Mouse (Mus musculus) urinary bladder, adult 18-20 months (tissue): ENCODE measurements around the gene Tbc1d20.
"Not testable (repeated sequence)": the region's sequence is repeated elsewhere in the genome, so short reads cannot be mapped to it uniquely, and the experiment has no call there.

ENCODE experiments used
- DNase-seq, 2 experiments: peaks; one replicate each; pipeline ENCODE4 v3.0.0; 2022; ENCODE audit warnings: low spot score in 2 of 2, mixed read lengths in 2 of 2

Tbc1d20 gene

DNA sequence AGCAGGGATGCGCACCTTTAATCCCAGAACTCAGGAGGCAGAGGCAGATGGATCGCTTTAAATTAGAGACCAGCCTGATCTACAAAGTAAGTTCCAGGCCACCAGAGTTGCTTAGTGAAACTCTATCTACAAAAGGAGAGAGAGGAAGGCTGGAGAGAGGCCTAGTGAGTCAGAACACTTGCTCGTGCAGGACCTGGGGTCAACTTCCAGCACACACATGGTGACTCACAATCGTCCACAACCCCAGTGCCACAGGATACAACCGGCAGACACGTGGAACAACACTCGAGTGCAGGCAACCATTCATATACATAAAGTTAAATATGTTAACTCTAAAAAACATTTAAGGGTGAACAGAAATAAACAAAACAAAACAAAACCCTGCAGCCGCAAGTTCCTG lies 33.0 kb downstream of the Tbc1d20 start:
- DNase-seq: no peak

DNA sequence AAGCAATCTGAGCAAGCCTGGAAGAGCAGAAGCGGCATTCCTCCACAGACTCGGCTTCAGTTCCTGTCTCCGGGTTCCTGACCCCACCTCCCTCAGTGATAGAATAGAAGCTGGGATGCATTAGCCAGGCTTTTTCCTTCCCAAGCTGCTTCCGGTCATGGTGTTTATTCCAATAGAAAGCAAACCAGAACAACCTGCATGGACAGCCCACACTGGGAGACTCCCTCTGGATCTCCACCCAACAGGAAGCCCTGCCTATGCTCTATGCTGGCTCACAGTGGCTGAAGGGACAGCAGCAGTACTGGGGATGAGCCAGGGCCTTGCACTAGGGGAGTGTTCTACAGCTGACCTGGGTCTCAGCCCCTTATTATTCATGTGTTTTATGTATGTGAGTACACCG lies 34.4 kb downstream of the Tbc1d20 start:
- DNase-seq: no peak

DNA sequence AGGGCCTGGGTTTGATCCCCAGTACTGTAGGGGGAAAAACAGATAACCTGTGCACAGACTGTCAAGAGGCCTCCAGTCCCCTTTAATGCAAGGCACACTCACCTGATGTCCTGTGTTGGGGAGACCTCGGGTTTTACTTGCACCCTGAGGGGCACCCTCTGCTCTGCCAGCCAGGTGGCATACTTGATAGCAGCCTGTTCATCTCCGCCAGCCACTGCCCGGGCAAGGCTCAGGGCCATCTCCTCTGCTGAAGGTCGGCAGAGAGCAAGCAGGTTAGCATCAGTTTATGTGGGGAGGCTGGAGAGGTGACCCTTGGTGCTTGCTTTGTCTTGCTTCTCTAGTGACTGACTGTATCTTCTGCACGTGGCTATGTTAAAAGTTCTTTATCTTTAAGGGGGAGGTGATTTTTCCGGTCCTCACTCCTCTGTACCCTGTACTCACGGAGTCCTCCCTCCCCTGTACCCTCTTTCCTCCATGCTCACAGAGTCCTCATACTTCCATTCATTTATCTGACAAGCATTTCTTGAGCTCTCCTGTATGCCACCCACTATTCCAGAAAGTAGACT lies 37.3 kb downstream of the Tbc1d20 start:
- DNase-seq: no peak

DNA sequence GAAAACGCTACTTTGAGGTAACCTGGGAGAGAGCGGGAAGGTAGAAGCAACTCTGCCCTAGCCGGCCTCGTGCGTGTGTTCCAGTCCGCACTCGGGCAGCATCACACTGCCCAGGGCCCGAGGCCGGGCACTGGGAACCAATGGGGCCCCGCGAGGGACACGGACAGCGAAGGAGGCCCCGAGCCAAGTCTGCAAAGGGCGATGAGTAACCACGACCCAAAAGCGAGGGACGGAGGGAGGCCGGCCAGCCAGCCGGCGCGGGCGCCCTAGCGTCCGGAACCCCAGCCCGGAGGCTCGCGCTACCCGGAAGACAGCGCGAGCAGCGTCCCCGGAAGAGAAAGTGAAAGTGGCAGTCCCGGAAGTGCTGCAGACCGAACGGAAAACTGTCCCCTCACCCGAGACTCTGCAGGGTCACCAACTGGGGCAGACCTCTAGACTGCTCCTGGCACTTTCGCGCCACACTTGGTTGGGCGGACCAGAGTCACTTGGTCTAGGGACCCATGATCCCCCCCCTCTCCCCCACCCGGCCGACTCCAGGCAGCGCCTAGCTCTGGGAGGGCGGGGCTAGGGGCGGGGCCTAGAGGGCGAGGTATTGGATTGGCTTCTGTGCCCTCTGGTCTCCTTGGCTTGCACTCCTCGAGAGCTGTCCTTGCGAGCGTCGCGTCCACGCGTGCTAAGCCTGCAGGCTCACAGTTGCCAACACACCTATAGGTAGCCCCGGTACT lies 38.6 kb downstream of the Tbc1d20 start, which contains the start of gene Rbck1:
Rbck1 (minus strand) TSS at position 553 of the 725 bp plus-strand sequence.
- peak; percentile 80 to 85 for DNase-seq

DNA sequence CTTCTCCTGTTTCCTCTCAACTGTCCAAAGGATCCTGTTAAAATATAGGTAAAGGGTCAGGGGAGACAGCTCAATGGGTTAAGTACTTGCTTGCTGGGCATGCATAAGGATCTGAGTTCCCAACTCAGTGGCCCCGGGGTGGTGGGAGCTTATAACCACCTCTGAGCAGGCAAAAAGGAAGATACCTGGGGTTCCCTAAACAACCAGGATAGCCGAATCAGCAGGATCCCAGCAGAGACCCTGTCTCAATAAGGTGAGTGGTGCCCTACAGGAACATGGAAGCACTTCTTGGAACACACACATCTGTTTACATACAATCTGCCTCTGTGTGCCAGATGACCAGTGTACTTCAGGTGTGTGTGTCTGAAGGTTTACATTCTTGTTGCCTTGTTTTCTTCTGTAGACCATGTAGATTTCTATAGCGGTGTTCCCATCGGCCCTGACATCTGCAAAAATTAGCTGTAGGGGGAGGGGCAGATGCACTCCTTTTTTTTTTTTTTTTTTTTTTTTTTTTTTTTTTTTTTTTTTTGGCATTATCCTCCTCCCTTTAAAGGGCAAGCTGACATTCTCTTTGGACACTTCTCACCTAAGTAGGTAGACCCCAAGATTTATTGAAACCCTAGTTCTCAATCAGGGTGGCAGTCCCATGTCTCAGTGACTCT lies 39.8 kb downstream of the Tbc1d20 start:
- no peak for DNase-seq

DNA sequence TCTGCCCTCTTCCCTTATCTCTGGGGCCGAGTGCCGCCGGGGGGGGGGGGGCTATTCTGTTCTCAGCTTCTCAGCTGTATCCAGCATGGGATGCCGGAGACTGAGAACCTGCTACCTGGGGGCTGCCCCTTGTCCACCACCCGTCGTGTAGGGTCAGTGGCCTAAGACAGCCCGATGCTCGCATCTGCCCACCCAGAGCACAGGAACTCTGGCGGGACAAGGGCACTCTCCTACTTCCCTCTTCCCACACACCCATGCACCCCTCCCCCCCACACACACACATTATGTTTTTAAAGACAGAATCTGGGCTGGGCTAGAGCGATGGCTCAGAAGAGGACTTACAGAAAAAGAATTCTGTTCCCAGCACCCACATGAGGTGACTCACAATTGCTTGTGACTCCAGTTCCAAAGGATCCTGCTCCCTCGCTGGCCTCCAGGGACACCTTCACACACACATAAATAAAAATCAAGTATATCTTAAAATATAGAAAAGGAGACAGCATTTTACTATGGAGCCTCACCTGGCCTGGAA lies 41.7 kb downstream of the Tbc1d20 start:
- DNase-seq: no peak

DNA sequence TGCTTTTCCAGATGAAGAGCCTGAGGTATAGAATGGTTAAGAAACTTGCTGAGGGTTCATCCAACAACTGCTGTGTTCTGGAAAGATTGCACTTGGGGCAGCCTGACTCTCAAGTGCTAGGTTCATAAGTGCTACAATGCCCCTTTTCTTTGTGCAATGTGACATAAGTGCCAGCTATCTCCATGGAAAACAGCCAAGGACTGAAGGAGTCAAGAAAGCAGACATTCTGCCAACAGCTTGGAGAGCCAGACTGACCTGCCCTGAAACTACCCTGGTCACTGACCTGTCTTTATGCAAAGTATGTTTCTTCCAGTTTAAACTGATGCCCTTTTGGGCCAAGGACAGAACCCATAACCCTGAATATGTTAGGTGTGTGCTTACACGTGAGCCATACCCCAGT lies 43.2 kb downstream of the Tbc1d20 start:
- DNase-seq: no peak

DNA sequence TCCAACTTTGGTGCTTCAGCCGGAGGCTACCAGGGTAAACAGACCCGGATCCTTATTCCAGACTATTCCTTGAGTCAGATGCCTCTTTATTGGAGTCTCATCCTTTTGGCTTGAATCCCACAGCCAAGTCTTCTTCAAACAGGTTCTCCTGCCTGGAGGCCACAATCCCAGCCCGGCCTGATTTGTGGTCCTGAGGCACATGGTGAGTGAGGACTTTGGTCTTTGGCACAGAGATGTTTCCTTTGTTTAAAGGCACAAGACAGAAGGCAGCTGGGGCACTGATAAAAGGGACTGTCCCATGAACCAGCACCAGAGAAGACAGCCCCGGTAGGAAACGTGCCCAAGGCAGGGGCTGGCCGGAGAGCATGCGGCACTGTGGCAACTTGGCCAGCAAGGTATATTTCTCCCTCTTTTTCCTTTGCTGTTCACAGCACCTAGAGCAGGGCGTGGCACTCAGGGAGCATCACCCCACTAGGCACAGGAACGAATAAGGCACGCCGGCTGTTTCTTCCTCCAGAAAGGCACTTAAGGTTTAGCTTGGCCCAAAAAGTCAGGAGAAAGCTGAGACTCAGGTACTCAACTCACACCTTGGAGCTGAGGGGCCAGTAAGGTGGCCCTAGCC lies 44.1 kb downstream of the Tbc1d20 start:
- no peak for DNase-seq

DNA sequence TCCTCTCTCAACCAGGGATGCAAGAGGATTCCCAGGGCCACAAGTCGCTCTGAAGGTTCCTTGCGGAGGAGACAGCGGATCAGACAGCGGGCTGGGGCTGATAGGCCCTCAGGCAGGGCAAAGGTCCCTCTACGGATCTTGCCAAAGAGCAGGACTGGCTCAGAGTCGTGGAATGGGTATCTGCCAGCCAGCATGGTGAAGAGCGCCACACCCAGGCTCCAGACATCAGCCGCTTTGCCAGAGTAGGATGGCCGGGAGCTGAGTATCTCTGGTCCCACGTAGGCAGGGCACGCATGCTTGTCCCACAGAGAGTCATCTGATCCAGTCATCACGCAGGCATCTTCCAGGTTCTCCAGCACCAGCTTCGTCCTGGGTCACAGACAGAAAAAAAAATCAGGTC lies 44.7 kb downstream of the Tbc1d20 start:
- no peak for DNase-seq

DNA sequence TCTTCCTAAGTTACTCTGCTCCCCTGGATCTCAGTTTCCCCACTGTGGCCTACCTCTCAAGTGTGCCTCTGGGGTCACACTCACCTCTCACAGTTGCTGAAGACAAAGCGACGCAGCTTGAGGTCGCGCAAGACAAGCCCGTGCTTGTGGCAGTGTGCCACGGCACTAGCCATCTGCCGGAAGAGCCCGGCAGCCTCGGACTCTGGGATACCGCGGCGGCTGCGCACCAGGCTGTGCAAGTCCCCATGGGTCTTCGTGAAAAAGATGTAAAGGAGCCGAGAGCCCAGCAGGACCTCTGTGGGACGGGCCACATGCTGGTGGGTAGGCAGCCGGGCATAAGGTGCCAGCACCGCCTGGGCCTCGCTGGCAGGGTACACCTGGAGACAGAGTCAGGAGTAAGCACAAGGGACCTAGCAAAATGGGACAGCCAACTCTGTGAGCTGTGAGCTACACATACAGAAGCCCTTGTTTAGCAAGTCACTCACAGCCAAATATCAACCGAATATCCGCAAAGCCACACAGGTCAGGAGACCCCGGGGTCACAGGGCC lies 46.1 kb downstream of the Tbc1d20 start:
- no peak for DNase-seq

DNA sequence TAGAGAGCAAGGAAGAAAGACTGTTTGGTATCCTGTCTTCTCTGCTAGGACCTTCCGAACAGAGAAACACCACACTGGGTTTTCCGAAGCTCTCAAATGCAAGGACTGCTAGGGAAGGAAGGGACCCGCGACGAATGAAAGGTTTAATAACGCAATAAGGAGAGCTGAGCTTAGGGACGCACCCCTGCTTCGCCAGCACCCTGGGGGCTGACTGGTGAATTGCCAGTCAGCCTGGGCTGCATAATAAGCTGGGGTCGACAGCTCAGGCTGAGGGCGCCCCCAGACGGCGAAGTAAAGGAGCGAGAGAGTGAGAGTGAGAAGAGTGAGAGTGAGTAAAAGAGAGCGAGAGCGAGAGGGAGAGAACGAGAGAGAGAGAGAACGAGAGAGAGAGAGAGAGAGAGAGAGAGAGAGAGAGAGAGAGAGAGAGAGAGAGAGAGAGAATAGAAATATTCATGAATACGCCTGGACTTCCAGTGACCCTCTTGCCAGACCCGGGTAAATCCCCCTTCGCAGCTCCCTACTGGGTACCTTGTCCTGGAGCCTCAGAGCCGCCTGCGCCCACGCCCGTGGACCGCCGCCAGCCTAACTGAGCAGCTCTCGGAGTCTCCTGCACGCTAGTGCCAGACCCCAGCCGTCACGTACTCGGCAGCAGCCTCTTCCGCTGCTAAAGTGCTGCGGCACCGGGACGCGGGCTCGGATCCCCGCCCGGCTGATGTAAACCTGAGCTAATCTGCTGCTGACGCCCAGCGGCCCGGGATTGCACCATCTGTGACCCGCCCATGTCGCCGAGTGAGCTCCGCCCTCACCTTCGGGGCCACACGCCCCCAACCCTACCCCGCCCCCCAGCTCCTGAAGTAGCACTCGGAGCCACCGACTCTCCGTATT lies 49.9 kb downstream of the Tbc1d20 start, which contains the start of gene Trib3:
Trib3 (minus strand) TSS at position 704 of the 885 bp plus-strand sequence.
- peak; percentile 69 to 72 for DNase-seq

DNA sequence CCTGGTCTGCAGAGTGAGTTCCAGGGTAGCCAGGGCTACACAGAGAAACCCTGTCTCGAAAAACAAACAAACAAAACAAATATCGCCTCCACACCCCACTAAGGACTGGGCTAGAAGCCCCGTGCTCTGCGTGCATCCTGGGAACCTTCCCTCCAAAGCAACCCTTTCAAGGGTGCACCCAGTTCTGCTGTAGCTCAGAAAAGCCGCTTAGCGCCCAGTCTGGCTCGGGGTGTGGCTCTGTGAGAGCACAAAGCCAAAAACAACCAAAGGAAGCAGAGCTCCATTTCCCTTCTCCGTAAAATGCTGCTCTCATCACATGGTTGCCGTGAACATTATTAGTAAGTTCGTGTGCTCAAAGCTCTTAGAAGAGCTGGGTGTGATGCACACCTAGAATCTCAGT lies 50.7 kb downstream of the Tbc1d20 start:
- DNase-seq: no peak

DNA sequence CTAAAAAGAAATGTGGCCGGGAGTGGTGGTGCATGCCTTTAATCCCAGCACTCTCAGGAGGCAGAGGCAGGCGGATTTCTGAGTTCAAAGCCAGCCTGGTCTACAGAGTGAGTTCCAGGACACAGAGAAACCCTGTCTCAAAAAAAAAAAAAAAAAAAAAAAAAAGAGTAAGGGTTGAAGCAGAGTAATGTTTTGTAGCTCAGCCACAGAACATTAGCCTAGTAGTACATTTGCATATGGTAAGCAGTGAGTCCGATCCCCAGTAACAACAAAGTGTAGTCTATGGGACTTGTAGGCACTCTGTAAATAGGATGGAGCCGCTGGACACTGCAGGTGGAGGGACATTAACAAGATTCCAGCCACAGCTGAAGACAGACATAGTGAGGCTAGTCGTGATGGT lies 51.3 kb downstream of the Tbc1d20 start:
- no peak for DNase-seq

DNA sequence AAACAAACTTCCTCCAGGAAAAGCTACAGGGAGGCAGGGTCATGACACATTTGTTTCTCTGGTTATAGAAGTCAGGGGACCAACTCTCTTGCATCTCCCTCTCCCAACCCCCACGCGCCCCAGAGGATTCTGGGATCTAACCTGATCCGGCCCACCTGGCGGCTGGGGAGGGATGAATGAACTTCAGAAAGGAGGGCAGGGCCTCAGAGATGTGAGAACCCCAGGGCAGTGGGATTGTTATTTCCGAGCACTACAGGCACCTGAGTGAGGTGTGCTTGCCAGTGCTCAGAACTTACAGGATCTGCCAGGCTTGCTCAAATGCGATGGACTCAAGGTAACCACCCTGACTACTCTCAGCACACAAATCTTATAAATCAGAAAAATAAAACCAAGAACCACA lies 51.8 kb downstream of the Tbc1d20 start:
- DNase-seq: no peak

DNA sequence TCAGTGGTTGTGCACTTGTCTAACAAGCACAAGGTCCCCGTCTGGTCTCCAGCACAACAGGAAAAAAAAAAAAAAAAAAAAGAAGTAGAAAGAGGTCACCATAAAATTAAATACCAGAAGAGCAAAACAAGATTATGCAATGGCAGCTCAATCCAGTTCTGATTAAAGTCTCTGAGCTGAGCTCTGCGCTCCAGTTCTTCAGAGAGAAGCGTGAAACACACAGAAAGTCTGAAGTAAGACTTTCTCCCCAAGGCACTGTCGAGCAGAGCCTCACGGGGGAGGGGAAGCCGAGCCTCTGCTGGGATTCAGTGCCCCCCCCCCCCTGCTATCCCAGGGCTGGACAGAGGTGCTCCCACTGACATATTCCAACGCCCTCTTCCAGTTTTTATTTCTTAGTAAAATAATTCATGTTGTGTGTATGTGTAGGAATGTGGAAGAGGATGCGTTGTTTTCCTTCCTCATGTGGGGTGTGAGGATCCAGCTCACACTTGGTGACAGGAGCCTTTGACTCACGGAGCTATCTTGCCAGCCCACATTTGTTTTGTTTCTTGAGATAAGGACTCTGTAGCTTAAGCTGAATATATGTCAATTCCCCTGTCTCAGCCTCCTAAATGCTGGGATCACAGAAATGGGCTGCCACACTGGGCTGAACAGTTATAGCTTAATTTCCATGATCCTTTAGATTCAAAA lies 53.3 kb downstream of the Tbc1d20 start:
- no peak for DNase-seq

DNA sequence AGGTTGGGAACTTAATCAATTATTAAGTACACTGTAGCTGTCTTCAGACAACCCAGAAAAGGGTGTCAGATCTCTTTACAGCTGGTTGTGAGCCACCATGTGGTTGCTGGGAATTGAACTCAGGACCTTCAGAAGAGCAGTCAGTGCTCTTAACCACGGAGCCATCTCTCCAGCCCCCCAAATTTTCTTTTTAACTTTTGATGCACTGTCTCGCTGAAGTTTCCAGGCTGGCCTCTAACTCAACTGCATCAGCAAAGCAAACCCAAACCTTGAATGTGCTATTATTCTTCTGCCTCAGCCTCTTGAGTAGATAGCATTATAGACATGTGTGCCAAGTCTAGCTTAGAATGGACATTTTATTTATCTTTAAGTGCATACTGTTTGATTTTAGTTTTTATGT lies 54.1 kb downstream of the Tbc1d20 start:
- DNase-seq: no peak

DNA sequence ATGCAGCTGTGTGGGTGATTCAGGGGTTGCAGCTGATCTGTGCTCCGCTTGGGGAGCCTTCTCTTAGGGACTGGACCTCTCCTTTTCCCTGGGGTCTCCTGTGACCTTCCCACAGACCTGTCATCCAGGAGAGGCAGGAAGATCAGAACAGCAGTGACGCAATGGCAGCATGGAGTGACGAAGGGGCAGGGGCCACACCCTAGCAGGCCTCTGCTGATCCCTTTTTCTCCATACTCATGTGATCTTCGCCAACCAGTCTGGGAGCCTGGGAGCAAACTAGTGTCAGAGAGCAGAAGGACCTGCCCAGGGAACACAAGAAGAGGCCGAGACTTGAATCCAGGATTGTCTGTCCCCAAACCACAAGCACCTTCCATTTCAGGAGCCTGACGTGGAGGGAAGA lies 55.6 kb downstream of the Tbc1d20 start:
- no peak for DNase-seq

DNA sequence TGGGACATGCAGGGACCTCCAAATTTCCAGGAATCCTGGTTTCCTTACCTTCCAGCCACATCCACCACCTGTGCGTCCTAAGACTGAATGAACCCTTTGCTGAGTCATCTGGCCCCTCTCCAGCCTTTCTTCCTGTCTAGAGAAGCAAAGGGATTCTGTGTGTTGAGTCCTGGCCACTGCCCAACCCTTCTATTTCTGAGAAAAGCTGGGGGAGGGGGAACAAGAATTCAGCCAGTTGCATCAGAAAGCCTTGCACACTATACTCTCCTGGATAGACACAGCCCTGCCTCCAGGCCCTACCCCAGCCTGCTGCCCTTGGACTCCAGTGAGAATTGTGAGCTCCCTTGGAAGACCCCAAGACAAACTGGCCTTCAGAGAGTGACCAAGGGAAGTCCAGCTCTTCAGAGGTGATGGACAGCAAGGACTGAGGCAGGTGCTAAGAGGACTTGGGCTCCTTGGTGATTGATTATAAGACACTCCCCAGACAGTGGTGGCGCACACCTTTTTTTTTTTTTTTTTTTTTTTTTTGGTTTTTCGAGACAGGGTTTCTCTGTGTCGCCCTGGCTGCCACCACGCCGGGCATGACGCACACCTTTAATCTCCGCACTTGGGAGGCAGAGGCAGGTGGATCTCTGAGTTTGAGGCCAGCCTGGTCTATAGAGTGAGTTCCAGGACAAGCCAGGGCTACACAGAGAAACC lies 56.4 kb downstream of the Tbc1d20 start:
- no peak for DNase-seq

DNA sequence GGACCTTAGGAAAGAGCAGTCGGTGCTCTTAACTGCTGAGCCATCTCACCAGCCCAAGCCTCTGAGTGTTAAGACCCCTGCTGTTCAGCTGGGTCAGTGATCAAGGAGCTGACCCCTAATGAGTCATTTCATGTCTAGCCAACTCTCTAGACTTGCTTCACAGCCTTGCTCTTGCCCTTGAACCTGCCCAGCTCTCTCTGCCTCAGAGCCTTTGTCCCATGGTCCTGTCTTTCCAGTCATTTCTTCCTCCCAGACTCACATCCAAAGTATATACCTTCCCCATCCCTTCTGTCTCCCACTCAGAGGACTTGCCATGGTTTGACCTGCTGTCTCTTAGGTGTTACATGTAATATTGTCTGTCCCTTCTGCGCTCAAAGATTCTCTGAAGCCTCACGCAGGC lies 63.6 kb downstream of the Tbc1d20 start:
- DNase-seq: no peak

DNA sequence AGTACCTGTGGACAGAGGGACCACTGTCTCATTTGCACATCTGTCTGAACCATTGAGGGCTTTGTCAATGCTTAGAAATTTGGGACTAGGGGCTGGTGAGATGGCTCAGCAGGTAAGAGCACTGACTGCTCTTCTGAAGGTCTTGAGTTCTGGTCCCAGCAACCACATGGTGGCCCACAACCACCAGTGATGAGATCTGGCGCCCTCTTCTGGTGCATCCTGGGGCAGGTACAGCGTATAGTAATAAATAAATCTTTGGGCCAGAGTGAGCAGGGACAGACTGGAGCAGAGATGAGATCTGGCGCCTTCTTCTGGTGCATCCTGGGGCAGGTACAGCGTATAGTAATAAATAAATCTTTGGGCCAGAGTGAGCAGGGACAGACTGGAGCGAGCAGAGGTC lies 65.3 kb downstream of the Tbc1d20 start:
- DNase-seq: not testable (repeated sequence)
